15 mouse cellular contexts compared by ENCODE assay signal in the genomic region with DNA sequence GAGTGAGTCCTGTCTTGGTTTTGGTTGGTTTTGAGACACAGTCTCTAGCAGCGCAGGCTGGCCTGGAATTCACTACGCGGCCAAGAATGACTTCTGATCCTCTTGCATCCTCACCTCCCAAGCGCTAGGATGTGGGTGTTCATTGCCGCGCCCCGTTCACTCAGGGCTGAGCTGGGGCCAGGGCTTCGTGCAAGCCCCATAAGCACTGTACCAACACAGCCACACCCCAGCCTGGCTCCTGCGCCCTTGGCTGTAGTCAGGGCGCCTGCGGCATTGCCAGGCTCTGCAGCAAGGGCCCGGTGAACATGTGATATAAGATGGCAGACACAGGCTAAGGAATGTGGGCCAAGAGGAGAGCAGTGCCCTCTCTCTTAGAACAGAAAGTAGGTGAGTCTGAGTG.
"Had no signal": no experiment of that assay in that cellular context is flagged by ENCODE, and none has a peak within 500 bp of the region (broad histone marks: within the 10 kb centered on the region; RNA-seq: fewer than 3 reads in every experiment).

No protein-coding gene starts in this region.

- DNase-seq: liver, embryonic 13.5 days; liver, postnatal 0 days; lung, embryonic 14.5 days; lung, postnatal 14 days; lung, postnatal 36 days; right cerebral cortex, postnatal 14 days; thymus, adult 18-20 months; thymus, postnatal 14 days; thymus, postnatal 36 days had no signal

- H3K4me1 ChIP-seq: liver, embryonic 13.5 days; liver, embryonic 15.5 days; midbrain, embryonic 12.5 days; midbrain, embryonic 15.5 days; neural tube, embryonic 12.5 days; stomach, embryonic 15.5 days had no signal

- H3K9ac ChIP-seq: liver, embryonic 13.5 days; liver, embryonic 15.5 days; liver, postnatal 0 days; lung, embryonic 14.5 days; midbrain, embryonic 12.5 days; midbrain, embryonic 15.5 days; neural tube, embryonic 12.5 days; stomach, embryonic 15.5 days had no signal

- H3K9me3 ChIP-seq: liver, embryonic 13.5 days; liver, embryonic 15.5 days; midbrain, embryonic 12.5 days; midbrain, embryonic 15.5 days; neural tube, embryonic 12.5 days; stomach, embryonic 15.5 days had no signal

- H3K4me2 ChIP-seq: liver, embryonic 13.5 days; liver, embryonic 15.5 days; lung, embryonic 14.5 days; midbrain, embryonic 12.5 days; midbrain, embryonic 15.5 days; neural tube, embryonic 12.5 days; stomach, embryonic 15.5 days had no signal

- H3K4me3 ChIP-seq: liver, embryonic 13.5 days; liver, embryonic 15.5 days; midbrain, embryonic 12.5 days; midbrain, embryonic 15.5 days; neural tube, embryonic 12.5 days; stomach, embryonic 15.5 days had no signal

- ATAC-seq: liver, postnatal 0 days; midbrain, embryonic 15.5 days had no signal

- H3K27me3 ChIP-seq: liver, embryonic 13.5 days; liver, embryonic 15.5 days; midbrain, embryonic 12.5 days; midbrain, embryonic 15.5 days; neural tube, embryonic 12.5 days; stomach, embryonic 15.5 days had no signal

- H3K27ac ChIP-seq: liver, embryonic 13.5 days; liver, embryonic 15.5 days; macrophage; midbrain, embryonic 12.5 days; midbrain, embryonic 15.5 days; neural tube, embryonic 12.5 days; stomach, embryonic 15.5 days had no signal
